Mouse (Mus musculus): ENCODE results near the gene Cysltr2.

GRCm38 (mm10) chr14:73033290-73033689 is 15.6 kb downstream of the Cysltr2 start:
- no peak for TF ChIP-seq CTCF (IDR thresholded peaks at IDR 0.05; ENCODE audit: extremely low read depth, insufficient read depth, low read length)
- TF ChIP-seq POLR2A (IDR thresholded peaks at IDR 0.05; ENCODE audit: extremely low read depth, insufficient read depth, low read length): no peak
